In the genomic region with DNA sequence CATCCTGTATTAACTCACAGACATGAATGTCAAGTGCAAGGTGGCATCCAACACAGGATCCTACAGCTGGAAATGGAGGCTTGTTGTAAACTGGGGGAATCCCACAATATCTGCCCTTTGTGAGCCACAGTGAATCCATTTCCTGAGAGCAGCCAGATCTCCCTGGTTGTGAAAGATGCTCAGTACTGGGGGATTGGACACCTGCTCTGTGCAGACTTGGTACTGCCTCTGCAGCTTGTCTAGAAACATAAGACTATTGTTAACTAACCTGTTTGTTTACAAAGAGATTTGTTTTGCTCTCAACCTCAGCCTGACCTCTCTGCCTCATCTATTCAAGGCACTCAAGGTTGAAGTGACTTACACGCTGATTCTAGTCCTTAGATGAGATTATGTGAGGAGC, we compare ENCODE assay signal across 22 mouse cellular contexts. TPM values are rescaled to one million over a fixed set of nuclear protein-coding genes. Genes with fewer than 3 reads are reported as not detected.
"Had no signal": no experiment of that assay in that cellular context is flagged by ENCODE, and none has a peak within 500 bp of the region (broad histone marks: within the 10 kb centered on the region; RNA-seq: fewer than 3 reads in every experiment).

No protein-coding gene starts in this region.

RNA-seq across cellular contexts. Expression of a gene that starts 5.5 kb away (rescaled TPM):
- total RNA-seq: layer of hippocampus, adult 18-20 months; layer of hippocampus, postnatal 14 days; left cerebral cortex, adult 8-10 months; left cerebral cortex, postnatal 14 days; left cerebral cortex, postnatal 4 days; megakaryocyte, adult 5-6 weeks; monocyte, adult 5-6 weeks had no signal
- polyA plus RNA-seq: kidney, embryonic 16.5 days; limb, embryonic 12.5 days; limb, embryonic 15.5 days; liver, embryonic 11.5 days; liver, embryonic 14.5 days; liver, postnatal 0 days; lung, embryonic 14.5 days; lung, postnatal 0 days; macrophage; midbrain, embryonic 12.5 days; myocyte; neural tube, embryonic 14.5 days; stomach, embryonic 14.5 days; stomach, postnatal 0 days; thymus, adult 2 months had no signal

RNA-seq across cellular contexts. Expression of a gene that starts 13.8 kb away (rescaled TPM):
- total RNA-seq: layer of hippocampus, adult 18-20 months; layer of hippocampus, postnatal 14 days; left cerebral cortex, adult 8-10 months; left cerebral cortex, postnatal 14 days; megakaryocyte, adult 5-6 weeks; monocyte, adult 5-6 weeks had no signal
- polyA plus RNA-seq: kidney, embryonic 16.5 days; limb, embryonic 12.5 days; limb, embryonic 15.5 days; liver, embryonic 11.5 days; liver, postnatal 0 days; lung, embryonic 14.5 days; lung, postnatal 0 days; macrophage; midbrain, embryonic 12.5 days; myocyte; neural tube, embryonic 14.5 days; stomach, embryonic 14.5 days; thymus, adult 2 months had no signal

RNA-seq across cellular contexts. Expression of a gene that starts 19.0 kb away (rescaled TPM):
- total RNA-seq: layer of hippocampus, postnatal 14 days; left cerebral cortex, postnatal 14 days; megakaryocyte, adult 5-6 weeks; monocyte, adult 5-6 weeks had no signal
- polyA plus RNA-seq: kidney, embryonic 16.5 days; limb, embryonic 12.5 days; liver, embryonic 11.5 days; lung, embryonic 14.5 days; lung, postnatal 0 days; macrophage; midbrain, embryonic 12.5 days; myocyte; neural tube, embryonic 14.5 days; stomach, embryonic 14.5 days had no signal

RNA-seq across cellular contexts. Expression of a gene that starts 41.8 kb away (rescaled TPM):
- total RNA-seq: left cerebral cortex, postnatal 4 days; megakaryocyte, adult 5-6 weeks had no signal
- polyA plus RNA-seq: kidney, embryonic 16.5 days; limb, embryonic 12.5 days; limb, embryonic 15.5 days; liver, embryonic 11.5 days; liver, embryonic 14.5 days; liver, postnatal 0 days; lung, embryonic 14.5 days; lung, postnatal 0 days; macrophage; midbrain, embryonic 12.5 days; myocyte; neural tube, embryonic 14.5 days; stomach, embryonic 14.5 days; stomach, postnatal 0 days; thymus, adult 2 months had no signal
